38 mouse cellular contexts compared by ENCODE assay signal in the genomic region with DNA sequence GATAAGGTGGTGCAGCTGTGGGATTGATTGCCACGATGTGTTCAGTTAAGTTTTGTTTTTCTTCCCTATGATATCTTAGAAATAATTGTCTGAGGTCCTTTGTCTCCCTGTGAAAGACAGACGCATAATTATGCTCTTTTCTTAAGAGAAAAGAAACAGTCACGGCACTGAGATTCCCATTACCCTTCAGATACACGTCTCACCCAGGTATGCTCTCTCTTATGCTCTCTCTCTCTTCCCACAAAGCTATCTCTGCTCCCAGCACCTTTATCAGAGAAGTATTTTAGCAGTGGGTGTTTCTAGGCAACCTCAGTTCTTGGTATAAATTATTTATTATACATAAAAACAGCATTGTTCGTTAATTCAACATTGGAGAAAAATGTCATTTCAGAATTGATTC. TPM values are rescaled to one million over a fixed set of nuclear protein-coding genes. Genes with fewer than 3 reads are reported as not detected.
"Had no signal": no experiment of that assay in that cellular context is flagged by ENCODE, and none has a peak within 500 bp of the region (broad histone marks: within the 10 kb centered on the region; RNA-seq: fewer than 3 reads in every experiment).

No protein-coding gene starts in this region.

- H3K36me3 ChIP-seq: embryonic facial prominence, embryonic 10.5 days; embryonic facial prominence, embryonic 12.5 days; embryonic facial prominence, embryonic 13.5 days; embryonic facial prominence, embryonic 15.5 days; forebrain, embryonic 10.5 days; forebrain, embryonic 12.5 days; forebrain, embryonic 15.5 days had no signal

- H3K9me3 ChIP-seq: embryonic facial prominence, embryonic 10.5 days; embryonic facial prominence, embryonic 12.5 days; embryonic facial prominence, embryonic 13.5 days; embryonic facial prominence, embryonic 15.5 days; forebrain, embryonic 10.5 days; forebrain, embryonic 12.5 days; forebrain, embryonic 13.5 days; forebrain, embryonic 15.5 days had no signal

- H3K4me1 ChIP-seq: embryonic facial prominence, embryonic 10.5 days; embryonic facial prominence, embryonic 12.5 days; embryonic facial prominence, embryonic 13.5 days; embryonic facial prominence, embryonic 15.5 days; forebrain, embryonic 10.5 days; forebrain, embryonic 12.5 days; forebrain, embryonic 13.5 days; forebrain, embryonic 15.5 days had no signal

- DNase-seq: cerebellum, adult 2 months; cerebellum, adult 8-10 months; cerebellum, adult 9-10 months; cerebellum, adult 9-11 months; cerebellum, postnatal 10 days; cerebellum, postnatal 14 days; cerebellum, postnatal 25 days; cerebellum, postnatal 36 days; embryo, embryonic 11 days; gastrocnemius, adult 2 months; gastrocnemius, postnatal 10 days; gastrocnemius, postnatal 14 days; gastrocnemius, postnatal 25 days; gastrocnemius, postnatal 36 days; heart, adult 11 months; heart, adult 18-20 months; heart, adult 2 months had no signal

- H3K4me3 ChIP-seq: embryonic facial prominence, embryonic 10.5 days; embryonic facial prominence, embryonic 12.5 days; embryonic facial prominence, embryonic 13.5 days; embryonic facial prominence, embryonic 15.5 days; erythroblast, embryonic 14.5 days; forebrain, embryonic 10.5 days; forebrain, embryonic 12.5 days; forebrain, embryonic 13.5 days; forebrain, embryonic 15.5 days; gastrocnemius, adult 2 months; heart, adult 2 months had no signal

- ATAC-seq: forebrain, embryonic 13.5 days; forebrain, embryonic 15.5 days; forebrain, embryonic 16.5 days had no signal

- H3K27ac ChIP-seq: embryonic facial prominence, embryonic 10.5 days; embryonic facial prominence, embryonic 12.5 days; embryonic facial prominence, embryonic 13.5 days; embryonic facial prominence, embryonic 15.5 days; forebrain, embryonic 10.5 days; forebrain, embryonic 12.5 days; forebrain, embryonic 13.5 days; forebrain, embryonic 15.5 days; gastrocnemius, adult 2 months; heart, adult 2 months had no signal

- H3K4me2 ChIP-seq: embryonic facial prominence, embryonic 12.5 days; embryonic facial prominence, embryonic 13.5 days; embryonic facial prominence, embryonic 15.5 days; forebrain, embryonic 12.5 days; forebrain, embryonic 13.5 days; forebrain, embryonic 15.5 days had no signal

- H3K9ac ChIP-seq: embryonic facial prominence, embryonic 12.5 days; embryonic facial prominence, embryonic 13.5 days; embryonic facial prominence, embryonic 15.5 days; forebrain, embryonic 12.5 days; forebrain, embryonic 13.5 days; forebrain, embryonic 15.5 days had no signal

- H3K27me3 ChIP-seq: embryonic facial prominence, embryonic 12.5 days; embryonic facial prominence, embryonic 13.5 days; embryonic facial prominence, embryonic 15.5 days; forebrain, embryonic 12.5 days; forebrain, embryonic 13.5 days; forebrain, embryonic 15.5 days had no signal

RNA-seq across cellular contexts. Expression of a gene that starts 11.6 kb away (rescaled TPM):
- total RNA-seq: common myeloid progenitor, adult 5-6 weeks; gastrocnemius, adult 18-20 months; gastrocnemius, adult 2 months; gastrocnemius, adult 8-10 months; gastrocnemius, postnatal 10 days; gastrocnemius, postnatal 14 days; gastrocnemius, postnatal 25 days; gastrocnemius, postnatal 36 days; gastrocnemius, postnatal 4 days; granulocyte monocyte progenitor cell, adult 5-6 weeks; heart, adult 18-20 months; heart, adult 2 months; heart, adult 8-10 months had no signal
- polyA plus RNA-seq: cerebellum, adult 2 months; cortical plate, adult 2 months; embryonic facial prominence, embryonic 10.5 days; embryonic facial prominence, embryonic 11.5 days; embryonic facial prominence, embryonic 12.5 days; embryonic facial prominence, embryonic 13.5 days; embryonic facial prominence, embryonic 14.5 days; embryonic facial prominence, embryonic 15.5 days; erythroblast, embryonic 14.5 days; forebrain, embryonic 10.5 days; forebrain, embryonic 11.5 days; forebrain, embryonic 12.5 days; forebrain, embryonic 13.5 days; frontal cortex, adult 2 months; heart, adult 2 months had no signal
